Mouse (Mus musculus) cerebellum, postnatal 4 days (tissue): ENCODE data around the gene Tbc1d4.

Experiments used
- DNase-seq, 2 experiments: peaks; one replicate each; pipeline ENCODE4 v3.0.0; 2022; ENCODE audit warnings: low spot score in 2 of 2, mixed read lengths in 1 of 2

Tbc1d4 gene

DNA sequence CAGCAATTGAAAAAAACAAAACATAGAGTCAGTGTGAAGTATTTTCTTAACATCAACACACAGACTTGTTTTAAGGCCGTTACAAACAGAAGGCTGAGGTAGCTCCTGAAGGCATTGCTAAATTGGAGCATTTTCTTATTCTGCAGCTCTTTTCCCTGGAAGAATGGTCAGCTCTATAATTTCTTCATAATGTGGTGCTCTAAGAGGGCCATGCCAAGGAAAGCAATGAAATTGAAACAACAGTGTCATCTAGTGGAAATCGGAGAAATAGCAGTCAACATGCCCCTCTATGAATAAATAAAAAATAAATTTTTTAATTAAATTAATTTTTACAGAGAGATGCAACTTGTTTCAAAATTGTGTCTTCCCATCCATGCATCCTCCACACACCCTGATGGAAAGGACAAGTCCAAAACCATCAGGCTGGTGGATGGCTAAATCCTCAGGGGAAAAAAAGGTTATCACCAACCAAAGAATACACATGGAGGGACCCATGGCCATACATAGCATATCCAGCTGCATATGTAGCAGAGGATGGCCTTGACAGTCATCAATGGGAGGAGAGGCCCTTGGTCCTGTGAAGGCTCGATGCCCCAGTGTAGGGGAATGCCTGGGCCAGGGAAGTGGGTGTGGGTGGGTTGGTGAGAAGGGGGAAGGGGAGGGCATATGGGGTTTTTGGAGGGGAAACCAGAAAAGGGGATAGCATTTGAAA is 180.0 kb downstream of the Tbc1d4 start:
- DNase-seq = peak in 1 of 2 experiments; percentile 20

DNA sequence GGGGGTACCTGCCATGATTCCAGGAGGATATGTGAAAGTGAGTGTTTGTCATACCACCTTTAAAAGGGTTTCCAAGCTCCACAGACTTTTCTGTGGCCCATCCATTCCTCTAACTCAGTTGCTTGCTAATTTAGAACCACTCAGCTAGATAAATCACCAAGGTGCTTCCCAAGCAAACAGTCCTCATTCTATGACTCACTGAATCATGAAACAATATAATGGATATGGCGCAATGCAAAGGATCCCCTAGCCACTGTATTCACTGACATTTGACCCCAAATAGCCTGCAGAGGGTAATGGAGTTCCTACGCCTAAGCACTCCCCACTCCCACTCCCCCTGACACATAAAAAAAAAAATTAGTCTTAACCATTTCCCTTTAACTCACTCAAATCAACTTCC is 191.3 kb downstream of the Tbc1d4 start:
- DNase-seq = no peak
